Mouse (Mus musculus) embryonic fibroblast, embryonic 13.5 days (primary cell): ENCODE measurements around the gene Ttc23. TPM values are rescaled to one million over a fixed set of nuclear protein-coding genes. Genes with fewer than 3 reads are reported as not detected.

Experiments
- H3K27ac ChIP-seq: 2 replicates; pipeline ENCODE4 v1.5.1; 2012; ENCODE audit warnings: low read length, control low read depth, inconsistent platforms; ENCODE audit not compliant: insufficient read depth
- H3K4me1 ChIP-seq: 2 replicates; pipeline ENCODE4 v1.6.1; 2011; ENCODE audit warnings: low read length; ENCODE audit not compliant: control insufficient read depth, insufficient read depth
- H3K4me3 ChIP-seq: 2 replicates; pipeline ENCODE4 v1.5.1; 2011; ENCODE audit warnings: mild to moderate bottlenecking, control low read depth, low read length; ENCODE audit not compliant: insufficient read depth
- CTCF ChIP-seq: IDR thresholded peaks from 2 replicates; pipeline ENCODE4 v1.5.1; 2011; ENCODE audit warnings: mild to moderate bottlenecking, control low read depth, low read length, moderate library complexity, borderline replicate concordance; ENCODE audit not compliant: insufficient read depth
- POLR2A ChIP-seq: IDR thresholded peaks from 2 replicates; pipeline ENCODE4 v1.6.1; 2011; ENCODE audit warnings: low read depth, mild to moderate bottlenecking, control low read depth, low read length, moderate library complexity
- polyA plus RNA-seq: library from polyadenylated mRNA; stranded (reverse); fragments of >200 nt; gene quantifications from 2 replicates; pipeline ENCODE4 v1.2.4, GENCODE M21; 2011; ENCODE audit warnings: low read depth; ENCODE audit not compliant: missing spikeins, insufficient read length

Ttc23 gene
- polyA plus RNA-seq, 1 experiment: 54.8 TPM

DNA sequence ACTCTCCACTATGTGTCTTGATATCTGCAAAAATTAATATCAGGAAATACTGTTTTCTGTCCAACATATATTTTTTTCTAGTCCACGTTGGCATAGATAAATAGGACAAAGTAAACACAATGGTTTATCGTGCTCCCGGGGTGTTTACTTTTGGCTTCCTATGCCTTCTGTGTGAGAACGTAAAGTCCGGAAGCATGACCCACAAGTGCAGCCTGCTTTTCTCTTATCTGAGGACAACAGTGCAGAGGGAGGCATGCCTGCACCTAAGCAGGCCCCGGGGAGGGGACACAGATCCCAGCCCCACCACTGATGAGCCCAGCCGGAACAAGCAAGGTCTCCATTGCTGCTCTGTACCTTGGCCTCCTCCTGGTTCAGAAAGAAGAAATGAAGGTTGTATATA, 63.0 kb downstream of the Ttc23 start:
- H3K4me1 ChIP-seq: no peaks in the 10 kb centered on the region; the same call in 1 of the 2 replicates
- H3K27ac ChIP-seq: no peak overlapping the region
- TF ChIP-seq CTCF (no peak), POLR2A (no peak)
- H3K4me3 ChIP-seq: no peak overlapping the region

DNA sequence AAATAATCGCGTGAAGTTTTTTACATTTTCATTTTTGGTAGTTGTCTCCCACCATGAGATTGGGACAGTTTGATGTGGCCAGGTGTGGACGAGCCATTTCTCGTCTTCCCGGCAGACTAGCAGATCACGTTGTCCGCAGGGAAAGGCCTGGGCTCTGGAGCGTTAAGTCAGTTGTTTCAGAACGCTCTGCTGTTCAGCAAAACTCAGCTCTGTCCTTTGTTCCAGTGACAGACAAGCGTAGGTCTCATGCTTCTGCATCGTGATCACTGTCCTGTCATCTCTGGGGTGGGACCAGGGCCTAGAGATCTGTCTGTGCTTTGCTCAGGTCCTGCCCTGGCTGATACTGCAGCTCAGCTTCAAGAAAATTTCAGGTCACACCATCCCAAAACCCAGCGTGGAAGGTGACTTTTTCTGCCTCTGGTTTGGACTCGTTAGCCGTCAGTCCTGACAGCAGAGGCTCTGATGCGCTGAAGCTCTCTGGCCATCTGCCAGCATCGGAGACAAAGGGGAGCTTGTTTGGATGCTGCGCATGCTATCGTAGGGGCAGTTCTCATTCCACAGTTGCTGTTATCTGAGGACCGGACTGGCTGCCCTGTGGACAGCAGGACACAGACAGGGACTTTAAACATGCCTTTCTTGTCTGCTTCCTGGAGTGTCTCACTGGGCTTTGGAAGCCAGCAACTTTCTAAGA, 66.8 kb downstream of the Ttc23 start:
- no peak overlapping the region for H3K4me3 ChIP-seq
- no peak for TF ChIP-seq CTCF
- TF ChIP-seq POLR2A: no peak
- no peak overlapping the region for H3K27ac ChIP-seq
- peaks cover 2% of the 10 kb centered on the region; the same call in 1 of the 2 replicates for H3K4me1 ChIP-seq

DNA sequence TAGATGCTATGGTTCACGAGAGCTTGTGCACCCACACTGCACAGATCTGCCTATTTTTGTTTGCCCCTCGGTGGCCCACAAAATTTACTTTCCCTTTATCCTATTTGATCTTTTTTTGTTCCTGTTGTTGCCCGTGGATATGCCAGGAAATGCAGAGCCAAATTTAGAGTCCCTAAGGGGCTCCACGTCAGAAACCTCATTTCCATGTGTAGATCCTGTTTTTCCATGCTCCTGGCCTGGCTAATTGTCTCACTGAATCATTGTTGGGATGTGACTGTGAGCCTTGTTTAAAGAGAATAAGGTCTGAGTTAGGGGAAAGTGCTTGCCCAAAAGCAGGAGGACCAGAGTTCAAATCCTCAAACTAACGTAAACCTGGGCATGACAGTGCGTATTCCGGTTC, 68.0 kb downstream of the Ttc23 start:
- TF ChIP-seq CTCF (no peak), POLR2A (no peak)
- no peak overlapping the region for H3K27ac ChIP-seq
- H3K4me3 ChIP-seq: no peak overlapping the region
- peaks cover 2% of the 10 kb centered on the region for H3K4me1 ChIP-seq

GRCm38 (mm10) chr7:67716213-67716878, 69.1 kb downstream of the Ttc23 start:
- peaks cover 2% of the 10 kb centered on the region for H3K4me1 ChIP-seq
- H3K4me3 ChIP-seq: no peak overlapping the region
- TF ChIP-seq CTCF: no peak
- no peak for TF ChIP-seq POLR2A
- no peak overlapping the region for H3K27ac ChIP-seq

GRCm38 (mm10) chr7:67716925-67717324, 69.7 kb downstream of the Ttc23 start:
- Histone ChIP-seq H3K27ac (no peak overlapping the region), H3K4me3 (no peak overlapping the region), H3K4me1 (peaks cover 2% of the 10 kb centered on the region)
- TF ChIP-seq CTCF: no peak
- no peak for TF ChIP-seq POLR2A

GRCm38 (mm10) chr7:67717520-67717919, 70.3 kb downstream of the Ttc23 start:
- H3K27ac ChIP-seq: no peak overlapping the region
- peaks cover 2% of the 10 kb centered on the region for H3K4me1 ChIP-seq
- TF ChIP-seq POLR2A: no peak
- TF ChIP-seq CTCF: no peak
- no peak overlapping the region for H3K4me3 ChIP-seq

GRCm38 (mm10) chr7:67718804-67719203, 71.6 kb downstream of the Ttc23 start:
- Histone ChIP-seq H3K4me3 (no peak overlapping the region), H3K27ac (no peak overlapping the region), H3K4me1 (peaks cover 2% of the 10 kb centered on the region)
- TF ChIP-seq CTCF (no peak), POLR2A (no peak)

DNA sequence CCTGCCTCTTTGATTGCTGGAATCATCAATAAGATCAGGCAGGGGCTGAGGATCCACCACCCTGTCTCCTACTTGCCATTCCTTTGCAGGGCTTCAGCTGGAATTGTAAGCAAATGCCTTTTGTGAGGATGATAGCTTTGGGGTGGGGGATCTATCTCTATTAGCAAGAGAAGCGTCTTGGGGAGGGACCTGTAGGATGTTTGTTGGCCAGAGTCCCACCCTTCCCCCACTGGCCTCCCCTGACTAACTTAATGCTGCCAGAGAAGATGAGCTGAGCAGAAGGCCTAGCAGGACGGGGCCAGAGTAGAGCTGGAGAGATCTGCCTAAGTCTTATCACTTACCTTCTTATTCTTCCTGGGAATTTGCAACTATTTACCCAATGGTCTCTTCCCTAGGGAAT, 75.0 kb downstream of the Ttc23 start:
- no peak overlapping the region for H3K4me3 ChIP-seq
- TF ChIP-seq CTCF (no peak), POLR2A (no peak)

DNA sequence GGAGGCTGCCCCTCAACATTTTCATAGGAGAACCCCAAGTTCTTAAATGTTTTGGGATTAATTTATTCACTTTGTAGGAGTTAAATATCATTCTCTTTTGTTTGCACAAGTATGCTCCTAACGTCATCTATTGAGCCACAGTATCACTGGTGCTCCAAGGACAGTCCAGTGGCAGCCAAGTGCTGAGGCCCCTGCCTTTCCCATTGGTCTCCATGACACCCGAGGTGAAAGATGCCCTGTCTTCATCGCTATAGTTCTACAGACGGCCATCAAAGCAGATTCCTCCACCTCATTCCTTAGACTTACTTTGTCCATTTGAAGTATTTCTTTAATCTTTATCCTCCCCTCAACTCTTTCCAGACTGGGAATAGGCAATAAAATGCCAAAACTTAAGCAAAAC, 77.3 kb downstream of the Ttc23 start:
- Histone ChIP-seq H3K4me3 (no peak overlapping the region), H3K27ac (no peak overlapping the region), H3K4me1 (no peaks in the 10 kb centered on the region; the same call in 1 of the 2 replicates)
- no peak for TF ChIP-seq CTCF
- TF ChIP-seq POLR2A: no peak

More for the DNA sequence above, 75.0 kb downstream of the Ttc23 start:
- Histone ChIP-seq H3K4me1 (peaks cover 2% of the 10 kb centered on the region; the same call in 1 of the 2 replicates), H3K27ac (no peak overlapping the region)

DNA sequence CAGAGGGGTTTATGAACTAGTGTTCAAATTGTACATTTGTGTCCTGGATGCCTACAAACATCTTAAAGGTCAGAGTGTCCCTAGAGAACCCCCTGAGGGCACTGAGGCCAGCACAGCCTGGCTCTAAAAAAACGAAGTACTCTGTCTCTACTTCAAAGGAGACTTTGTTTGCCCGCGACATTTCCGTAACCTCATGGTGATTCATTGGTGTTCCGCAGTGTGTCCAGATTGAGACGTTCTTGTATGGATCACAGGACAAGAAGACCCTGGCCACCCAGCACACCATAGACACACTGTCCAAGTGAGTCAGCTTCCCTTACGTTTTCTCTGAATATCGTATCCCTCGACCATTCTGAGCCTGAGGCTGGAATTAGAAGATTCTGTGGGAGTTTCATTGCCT, 77.8 kb downstream of the Ttc23 start:
- Histone ChIP-seq H3K4me3 (no peak overlapping the region), H3K27ac (no peak overlapping the region), H3K4me1 (no peaks in the 10 kb centered on the region)
- no peak for TF ChIP-seq POLR2A
- no peak for TF ChIP-seq CTCF
